Mouse (Mus musculus): Measurements from ENCODE around the gene Usp6nl. TPM values are rescaled to one million over a fixed set of nuclear protein-coding genes. Genes with fewer than 3 reads are reported as not detected.
A peak's percentile ranks its signal among the peaks of the same experiment; 100 is the strongest.

Gene Usp6nl
- total and polyA plus RNA-seq, 2 experiments from 2014 or later = 6.5 to 18.3 TPM

- Histone ChIP-seq H3K4me3 (ENCODE audit: low read depth, low read length) (no peak overlapping the region), H3K36me3 (ENCODE audit: insufficient read depth) (peaks cover 21% of the 10 kb centered on the region), H3K27ac (ENCODE audit: low read depth, low read length) (no peak overlapping the region), H3K4me1 (ENCODE audit: insufficient read depth) (no peaks in the 10 kb centered on the region), H3K9me3 (ENCODE audit: low read length) (no peaks in the 10 kb centered on the region), H3K9ac (no peak overlapping the region), H3K4me2 (ENCODE audit: low read depth) (no peak overlapping the region), H3K27me3 (ENCODE audit: insufficient read depth, low read length) (no peaks in the 10 kb centered on the region)
- DNase-seq (no peak), ATAC-seq (no peak)
- 91% methylated on average over 10 of the region's 10 CpGs for WGBS
- TF ChIP-seq CTCF (IDR thresholded peaks at IDR 0.05; ENCODE audit: low read depth) = no peak
Measured at GRCm38 (mm10) chr2:6442302-6442701, 119.8 kb downstream of the Usp6nl start.

DNA sequence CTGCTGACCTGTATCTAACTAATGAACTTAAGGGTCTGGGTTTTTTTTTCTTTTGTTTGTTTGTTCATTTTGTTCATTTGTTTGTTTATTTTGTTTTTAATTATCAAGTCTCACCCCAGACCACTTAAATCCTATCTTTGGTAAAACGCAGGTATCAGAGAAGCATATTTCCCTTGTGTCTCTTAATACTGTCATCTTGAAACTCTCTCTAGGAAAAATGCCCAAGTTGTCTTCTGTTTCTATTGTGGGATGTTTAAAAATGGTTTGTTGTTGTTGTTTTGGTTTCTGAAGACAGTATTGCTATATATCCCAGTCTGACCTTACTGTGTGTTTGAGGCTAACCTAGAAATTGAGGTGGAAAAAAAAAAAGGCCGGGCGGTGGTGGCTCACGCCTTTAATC, 121.5 kb downstream of the Usp6nl start:
- Histone ChIP-seq H3K36me3 (ENCODE audit: insufficient read depth) (peaks cover 21% of the 10 kb centered on the region), H3K4me3 (ENCODE audit: low read depth, low read length) (no peak overlapping the region), H3K27ac (ENCODE audit: low read depth, low read length) (no peak overlapping the region), H3K9ac (no peak overlapping the region), H3K9me3 (ENCODE audit: low read length) (no peaks in the 10 kb centered on the region), H3K4me1 (ENCODE audit: insufficient read depth) (no peaks in the 10 kb centered on the region), H3K4me2 (ENCODE audit: low read depth) (no peak overlapping the region), H3K27me3 (ENCODE audit: insufficient read depth, low read length) (no peaks in the 10 kb centered on the region)
- ATAC-seq = no peak
- WGBS = 97% methylated on average over 4 of the region's 4 CpGs
- no peak for TF ChIP-seq CTCF (IDR thresholded peaks at IDR 0.05; ENCODE audit: low read depth)
- DNase-seq = no peak

GRCm38 (mm10) chr2:6444723-6445169, 122.3 kb downstream of the Usp6nl start:
- H3K27me3 ChIP-seq (ENCODE audit: insufficient read depth, low read length) = no peaks in the 10 kb centered on the region
- H3K9me3 ChIP-seq (ENCODE audit: low read length) = no peaks in the 10 kb centered on the region
- no peak for TF ChIP-seq CTCF (IDR thresholded peaks at IDR 0.05; ENCODE audit: low read depth)
- H3K4me2 ChIP-seq (ENCODE audit: low read depth) = no peak overlapping the region
- H3K4me3 ChIP-seq (ENCODE audit: low read depth, low read length) = no peak overlapping the region
- no peaks in the 10 kb centered on the region for H3K4me1 ChIP-seq (ENCODE audit: insufficient read depth)
- H3K36me3 ChIP-seq (ENCODE audit: insufficient read depth) = peaks cover 21% of the 10 kb centered on the region
- DNase-seq = no peak
- ATAC-seq = no peak
- no peak overlapping the region for H3K27ac ChIP-seq (ENCODE audit: low read depth, low read length)
- H3K9ac ChIP-seq = no peak overlapping the region
- 91% methylated on average over 4 of the region's 4 CpGs for WGBS

- Histone ChIP-seq H3K4me3 (ENCODE audit: low read depth, low read length) (no peak overlapping the region), H3K9ac (no peak overlapping the region), H3K27ac (ENCODE audit: low read depth, low read length) (no peak overlapping the region), H3K4me1 (ENCODE audit: insufficient read depth) (no peaks in the 10 kb centered on the region), H3K4me2 (ENCODE audit: low read depth) (no peak overlapping the region), H3K9me3 (ENCODE audit: low read length) (no peaks in the 10 kb centered on the region), H3K27me3 (ENCODE audit: insufficient read depth, low read length) (no peaks in the 10 kb centered on the region), H3K36me3 (ENCODE audit: insufficient read depth) (peaks cover 15% of the 10 kb centered on the region)
- 80% methylated on average over 4 of the region's 4 CpGs for WGBS
- DNase-seq (no peak), ATAC-seq (0 out of 2 replicates have a peak, but pooled peaks have one; percentile 30)
- 0 out of 2 replicates have a peak, but pooled peaks have one; percentile 18 for TF ChIP-seq CTCF (IDR thresholded peaks at IDR 0.05; ENCODE audit: low read depth)
Measured at GRCm38 (mm10) chr2:6445858-6446257, 123.4 kb downstream of the Usp6nl start.

DNA sequence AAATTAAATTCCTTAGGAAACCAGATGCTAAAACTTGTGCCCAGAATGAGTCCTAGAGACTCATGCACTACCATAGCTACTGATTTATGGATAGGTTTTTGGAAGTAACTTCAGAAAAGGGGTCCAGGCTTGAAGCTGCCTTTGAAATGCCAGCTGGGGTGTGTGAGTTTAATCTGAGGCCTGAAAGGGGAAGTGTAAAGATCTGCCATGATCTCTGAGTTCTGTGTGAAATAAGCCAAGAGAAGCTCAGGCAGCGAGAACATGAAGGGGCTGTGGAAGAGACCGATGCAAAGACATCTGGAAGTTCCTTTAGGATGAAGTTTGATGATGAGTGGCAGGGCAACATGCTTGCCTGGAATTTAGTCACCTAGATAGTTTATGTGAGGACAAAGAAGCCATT, 126.4 kb downstream of the Usp6nl start:
- no peaks in the 10 kb centered on the region for H3K4me1 ChIP-seq (ENCODE audit: insufficient read depth)

GRCm38 (mm10) chr2:6449656-6450055, 127.2 kb downstream of the Usp6nl start:
- 62% methylated on average over 3 of the region's 3 CpGs for WGBS
- Histone ChIP-seq H3K4me1 (ENCODE audit: insufficient read depth) (no peaks in the 10 kb centered on the region), H3K4me2 (ENCODE audit: low read depth) (no peak overlapping the region), H3K9ac (no peak overlapping the region), H3K4me3 (ENCODE audit: low read depth, low read length) (no peak overlapping the region), H3K9me3 (ENCODE audit: low read length) (no peaks in the 10 kb centered on the region), H3K27me3 (ENCODE audit: insufficient read depth, low read length) (no peaks in the 10 kb centered on the region), H3K36me3 (ENCODE audit: insufficient read depth) (no peaks in the 10 kb centered on the region), H3K27ac (ENCODE audit: low read depth, low read length) (no peak overlapping the region)
- ATAC-seq (no peak), DNase-seq (no peak)
- TF ChIP-seq CTCF (IDR thresholded peaks at IDR 0.05; ENCODE audit: low read depth) = no peak

More for the DNA sequence above, 126.4 kb downstream of the Usp6nl start:
- 74% methylated on average over 2 of the region's 2 CpGs for WGBS
- Histone ChIP-seq H3K27me3 (ENCODE audit: insufficient read depth, low read length) (no peaks in the 10 kb centered on the region), H3K4me2 (ENCODE audit: low read depth) (no peak overlapping the region), H3K36me3 (ENCODE audit: insufficient read depth) (no peaks in the 10 kb centered on the region), H3K9ac (no peak overlapping the region), H3K4me3 (ENCODE audit: low read depth, low read length) (no peak overlapping the region), H3K27ac (ENCODE audit: low read depth, low read length) (no peak overlapping the region), H3K9me3 (ENCODE audit: low read length) (no peaks in the 10 kb centered on the region)
- DNase-seq (no peak), ATAC-seq (no peak)
- no peak for TF ChIP-seq CTCF (IDR thresholded peaks at IDR 0.05; ENCODE audit: low read depth)

GRCm38 (mm10) chr2:6450544-6450943, 128.1 kb downstream of the Usp6nl start:
- Histone ChIP-seq H3K9me3 (ENCODE audit: low read length) (no peaks in the 10 kb centered on the region), H3K4me3 (ENCODE audit: low read depth, low read length) (no peak overlapping the region), H3K4me1 (ENCODE audit: insufficient read depth) (no peaks in the 10 kb centered on the region), H3K27me3 (ENCODE audit: insufficient read depth, low read length) (no peaks in the 10 kb centered on the region), H3K9ac (no peak overlapping the region), H3K36me3 (ENCODE audit: insufficient read depth) (no peaks in the 10 kb centered on the region), H3K4me2 (ENCODE audit: low read depth) (no peak overlapping the region), H3K27ac (ENCODE audit: low read depth, low read length) (no peak overlapping the region)
- DNase-seq (peak; percentile 58), ATAC-seq (no peak)
- WGBS = 32% methylated on average over 3 of the region's 3 CpGs
- TF ChIP-seq CTCF (IDR thresholded peaks at IDR 0.05; ENCODE audit: low read depth) = no peak

Measured in forebrain, postnatal 0 days (tissue).